Mouse (Mus musculus): ENCODE results near the gene Vps9d1. TPM values are rescaled to one million over a fixed set of nuclear protein-coding genes. Genes with fewer than 3 reads are reported as not detected.
"Not testable (repeated sequence)": the region's sequence is repeated elsewhere in the genome, so short reads cannot be mapped to it uniquely, and the experiment has no call there.

The Vps9d1 gene
- total RNA-seq, 2 experiments from 2014 or later = 58.4 to 63.4 TPM

GRCm38 (mm10) chr8:123220917-123221316, 33.2 kb downstream of the Vps9d1 start:
- DNase-seq (ENCODE audit: low spot score in 2 of 2) = no peak

GRCm38 (mm10) chr8:123215430-123215829, 38.7 kb downstream of the Vps9d1 start:
- no peak for DNase-seq (ENCODE audit: low spot score in 2 of 2)

DNA sequence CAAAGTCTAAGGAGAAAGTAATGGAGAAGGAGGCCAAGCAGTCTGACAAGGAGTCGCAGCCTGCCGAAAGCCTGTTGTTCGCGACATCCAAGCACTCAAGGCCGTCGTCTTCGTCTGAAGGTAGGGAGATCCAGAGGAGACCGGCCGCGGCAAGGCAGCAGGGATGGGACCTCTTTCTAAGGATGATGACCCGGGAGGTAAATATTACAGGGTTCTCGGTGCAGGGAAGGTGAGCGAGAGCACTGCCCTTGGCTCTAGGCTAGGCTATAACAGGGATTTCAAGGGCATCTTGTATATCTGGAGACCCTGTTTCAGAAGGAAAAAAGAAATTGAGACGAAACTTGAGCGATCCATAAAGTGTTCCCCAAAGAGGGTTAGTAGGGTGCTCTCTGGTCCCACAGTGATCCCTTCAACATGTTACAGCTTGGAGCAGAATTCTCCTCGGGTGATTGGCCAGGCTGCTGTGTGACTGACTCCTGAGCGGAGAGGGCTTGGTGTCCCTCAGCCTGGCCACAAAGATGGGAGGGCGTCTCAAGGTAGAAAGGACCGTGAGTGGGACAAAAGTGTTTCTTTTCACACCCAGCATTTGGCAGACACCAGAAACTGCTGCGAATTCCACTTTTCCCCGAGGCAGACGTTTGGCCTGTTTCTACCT, 40.9 kb downstream of the Vps9d1 start:
- DNase-seq (ENCODE audit: low spot score in 2 of 2) = no peak

- DNase-seq (ENCODE audit: low spot score in 2 of 2) = peak; percentile 83 to 87
These were observed 41.6 kb downstream of the Vps9d1 start, which contains the start of the genes Chmp1a and Spata33 for GRCm38 (mm10) chr8:123212321-123213117. Gene Chmp1a (minus strand): TSS chr8:123212763. Gene Spata33 (plus strand): TSS chr8:123212832.

DNA sequence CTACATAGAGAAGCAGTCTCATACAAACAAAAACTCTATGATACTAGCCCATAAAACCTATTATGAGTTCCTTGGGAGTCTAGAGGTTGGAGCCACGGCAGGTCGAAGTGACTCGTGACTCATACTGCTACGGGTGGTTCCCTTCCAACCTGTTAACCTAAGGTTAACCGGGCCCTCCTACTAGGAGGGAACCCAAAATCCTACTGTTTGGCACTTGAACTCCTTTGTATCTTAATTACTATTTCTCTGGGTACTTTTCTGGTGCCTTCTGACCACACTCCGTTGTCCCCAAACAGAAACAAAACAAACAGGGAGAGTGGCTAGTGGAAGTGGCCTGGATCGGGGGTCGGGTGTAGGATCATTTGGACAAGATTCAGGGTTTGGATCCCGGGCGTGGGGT, 42.3 kb downstream of the Vps9d1 start:
- no peak for DNase-seq (ENCODE audit: low spot score in 2 of 2)

DNA sequence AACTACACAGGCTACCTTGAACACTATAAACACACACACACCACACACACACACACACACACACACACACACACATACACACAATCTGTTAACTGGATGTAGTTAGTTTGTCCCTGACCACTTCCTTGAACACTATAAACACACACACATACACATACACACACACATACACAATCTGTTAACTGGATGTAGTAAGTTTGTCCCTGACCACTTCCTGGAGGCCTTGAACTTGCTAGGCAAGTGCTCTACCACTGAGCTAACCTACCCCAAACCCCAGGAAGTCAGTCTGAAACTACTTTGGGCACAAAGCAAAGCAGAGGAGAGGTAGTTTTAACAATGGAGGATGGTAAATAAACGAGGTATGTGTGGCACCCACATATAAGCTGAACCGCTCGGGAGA, 50.6 kb downstream of the Vps9d1 start:
- no peak for DNase-seq (ENCODE audit: low spot score in 2 of 2)

GRCm38 (mm10) chr8:123202288-123202687, 51.9 kb downstream of the Vps9d1 start:
- DNase-seq (ENCODE audit: low spot score in 2 of 2) = peak; percentile 88 to 89

- no peak for DNase-seq (ENCODE audit: low spot score in 2 of 2)
These were observed 54.3 kb downstream of the Vps9d1 start for GRCm38 (mm10) chr8:123199864-123200263.

DNA sequence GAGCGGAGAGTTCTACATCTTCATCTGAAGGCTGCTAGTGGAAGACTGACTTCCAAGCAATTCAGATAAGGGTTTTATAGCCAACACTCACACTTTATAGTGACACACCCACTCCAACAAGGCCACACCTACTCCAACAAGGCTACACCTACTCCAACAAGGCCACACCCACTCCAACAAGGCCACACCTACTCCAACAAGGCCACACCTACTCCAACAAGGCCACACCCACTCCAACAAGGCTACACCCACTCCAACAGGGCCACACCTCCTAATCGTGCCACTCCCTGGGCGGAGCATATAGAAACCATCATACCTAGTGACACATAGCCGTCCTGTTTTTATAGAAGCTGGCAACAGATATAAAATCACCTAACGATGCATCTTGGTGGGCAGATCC, 57.1 kb downstream of the Vps9d1 start:
- not testable (repeated sequence) for DNase-seq (ENCODE audit: low spot score in 2 of 2)

GRCm38 (mm10) chr8:123193771-123194170, 60.4 kb downstream of the Vps9d1 start:
- no peak for DNase-seq (ENCODE audit: low spot score in 2 of 2)

Other genes with a start within 250 kb of the Vps9d1 start
- 100 to 1,000 TPM; 147 to 160 TPM for gene Ankrd11, start 212.1 kb downstream of the Vps9d1 start, total RNA-seq (2021)
- gene Spg7, start 191.4 kb downstream of the Vps9d1 start, total RNA-seq (2021) = 10 to 100 TPM; 65.8 to 75.5 TPM
- gene Rpl13, start 152.0 kb downstream of the Vps9d1 start, total RNA-seq (2021) = 100 to 1,000 TPM; 474 to 547 TPM
- 100 to 1,000 TPM; 232 to 244 TPM for gene Cpne7, start 137.0 kb downstream of the Vps9d1 start, total RNA-seq (2021)
- 1 to 10 TPM in 1 of 2 experiments, under 1 TPM in 1; 0.80 to 1.1 TPM for gene Sult5a1, start 96.0 kb downstream of the Vps9d1 start, total RNA-seq (2021)
- gene Dpep1, start 68.1 kb downstream of the Vps9d1 start, total RNA-seq (2021) = under 1 TPM; 0.25 to 0.41 TPM
- gene Chmp1a, start 41.6 kb downstream of the Vps9d1 start, total RNA-seq (2021) = 100 to 1,000 TPM; 120 to 143 TPM
- gene Spata33, start 41.5 kb downstream of the Vps9d1 start, total RNA-seq (2021) = 1 to 10 TPM; 7.7 to 9.8 TPM
- gene Cdk10, start 29.5 kb downstream of the Vps9d1 start, total RNA-seq (2021) = 10 to 100 TPM; 70.3 to 80.8 TPM
- gene Spata2l, start 18.1 kb downstream of the Vps9d1 start, total RNA-seq (2021) = 10 to 100 TPM; 83.0 to 91.1 TPM
- 10 to 100 TPM; 23.5 to 26.1 TPM for gene Zfp276, start 153 bp downstream of the Vps9d1 start, total RNA-seq (2021)
- gene Fanca, start 64.2 kb upstream of the Vps9d1 start, total RNA-seq (2021) = 1 to 10 TPM; 2.5 to 4.7 TPM
- gene Spire2, start 78.4 kb upstream of the Vps9d1 start, total RNA-seq (2021) = 10 to 100 TPM; 17.6 to 18.4 TPM
- 100 to 1,000 TPM; 439 to 445 TPM for gene Tcf25, start 119.4 kb upstream of the Vps9d1 start, total RNA-seq (2021)
- under 1 TPM in 1 of 2 experiments, not detected in 1; 0.09 TPM for gene Mc1r, start 152.8 kb upstream of the Vps9d1 start, total RNA-seq (2021)
- 1,000 to 10,000 TPM; 1,031 to 1,094 TPM for gene Tubb3, start 157.1 kb upstream of the Vps9d1 start, total RNA-seq (2021)
- 10 to 100 TPM; 67.5 to 69.4 TPM for gene Def8, start 169.2 kb upstream of the Vps9d1 start, total RNA-seq (2021)
- 10 to 100 TPM; 36.9 to 40.2 TPM for gene Afg3l1, start 223.6 kb upstream of the Vps9d1 start, total RNA-seq (2021)